Mouse (Mus musculus): ENCODE data around the gene Trip6.

- TF ChIP-seq CTCF (IDR thresholded peaks at IDR 0.05; ENCODE audit: extremely low read depth, insufficient read depth, low read length) (0 out of 2 replicates have a peak, but pooled peaks have one; percentile 7), POLR2A (IDR thresholded peaks at IDR 0.05; ENCODE audit: extremely low read depth, insufficient read depth, low read length) (no peak)
These were observed 23.5 kb downstream of the Trip6 start for GRCm38 (mm10) chr5:137290677-137291076.
